Mouse (Mus musculus): Measurements from ENCODE around the gene Cacna2d3. TPM values are rescaled to one million over a fixed set of nuclear protein-coding genes. Genes with fewer than 3 reads are reported as not detected.

Cacna2d3 gene
- polyA plus RNA-seq, 1 experiment from 2014 or later = 19.1 TPM

DNA sequence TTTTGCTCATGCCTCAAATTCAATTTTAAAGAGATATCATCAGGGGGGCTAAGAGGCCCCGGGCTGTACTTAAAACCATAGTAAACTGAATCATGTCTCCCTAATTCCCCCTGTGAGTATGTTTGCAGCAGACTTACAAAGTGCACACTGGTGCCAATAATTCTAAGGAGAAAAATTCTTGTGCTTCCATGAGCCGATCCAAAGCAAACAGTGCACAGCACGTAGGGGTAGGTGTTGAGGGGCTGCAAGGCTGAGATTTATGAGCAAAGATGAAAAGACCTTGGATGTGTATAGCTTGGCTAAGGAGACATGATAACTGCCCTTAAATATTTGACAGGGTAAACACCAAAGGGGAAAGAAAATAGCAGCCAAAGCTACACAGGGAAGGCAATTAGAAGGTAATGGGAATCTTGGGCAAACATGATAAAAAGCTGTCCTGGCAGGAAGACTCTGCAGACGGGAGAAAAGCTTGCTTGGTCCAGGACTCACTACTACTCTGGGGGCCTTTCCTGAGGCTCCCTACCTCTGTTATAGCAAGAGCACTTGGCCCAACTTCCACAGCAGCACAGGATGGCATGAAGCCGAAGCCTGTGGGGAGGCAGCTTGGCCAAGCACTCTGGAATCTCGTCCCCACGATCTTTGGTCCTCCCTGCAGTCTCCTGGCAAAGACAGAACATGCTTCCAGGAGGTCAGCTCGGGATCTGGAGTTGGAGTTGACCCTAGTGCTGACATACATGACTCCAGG, 222.9 kb downstream of the Cacna2d3 start:
- Histone ChIP-seq H3K4me2 (ENCODE audit: low read depth) (no peak overlapping the region), H3K36me3 (ENCODE audit: control insufficient read depth, insufficient read depth, low read length) (no peaks in the 10 kb centered on the region), H3K27ac (ENCODE audit: low read depth, low read length) (no peak overlapping the region), H3K4me3 (ENCODE audit: low read depth, low read length) (no peak overlapping the region), H3K27me3 (ENCODE audit: control insufficient read depth, insufficient read depth, low read length) (no peaks in the 10 kb centered on the region), H3K4me1 (ENCODE audit: control insufficient read depth, insufficient read depth, low read length) (no peaks in the 10 kb centered on the region), H3K9me3 (ENCODE audit: control insufficient read depth, low read length) (no peaks in the 10 kb centered on the region), H3K9ac (ENCODE audit: low read length) (no peak overlapping the region)
- no peak for DNase-seq (ENCODE audit: low spot score)
- ATAC-seq (ENCODE audit: insufficient read depth, low FRiP score, low TSS enrichment) = no peak
- WGBS = 78% methylated on average over 8 of the region's 8 CpGs

DNA sequence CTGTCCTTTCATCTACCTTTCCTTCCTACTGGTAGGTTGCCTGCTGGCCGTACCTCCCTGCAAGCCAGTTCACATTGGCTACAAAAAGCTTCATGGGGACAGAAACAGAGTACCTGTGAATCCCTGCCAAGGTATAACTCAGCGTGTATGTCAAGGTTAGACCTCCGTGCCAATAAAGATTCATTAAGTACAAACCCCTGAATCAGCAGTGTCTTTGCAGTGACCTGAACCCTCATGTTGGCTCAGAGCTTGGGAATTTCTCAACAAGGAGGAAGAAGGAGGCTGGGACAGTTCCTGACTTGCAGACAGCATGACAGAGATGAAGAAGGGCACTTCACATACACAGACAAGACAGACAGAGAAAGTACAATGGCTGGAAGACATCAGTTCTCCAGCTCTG, 225.1 kb downstream of the Cacna2d3 start:
- Histone ChIP-seq H3K27ac (ENCODE audit: low read depth, low read length) (no peak overlapping the region), H3K9ac (ENCODE audit: low read length) (no peak overlapping the region), H3K4me3 (ENCODE audit: low read depth, low read length) (no peak overlapping the region), H3K36me3 (ENCODE audit: control insufficient read depth, insufficient read depth, low read length) (no peaks in the 10 kb centered on the region), H3K9me3 (ENCODE audit: control insufficient read depth, low read length) (no peaks in the 10 kb centered on the region), H3K27me3 (ENCODE audit: control insufficient read depth, insufficient read depth, low read length) (no peaks in the 10 kb centered on the region), H3K4me1 (ENCODE audit: control insufficient read depth, insufficient read depth, low read length) (no peaks in the 10 kb centered on the region), H3K4me2 (ENCODE audit: low read depth) (no peak overlapping the region)
- WGBS = 91% methylated on average over 3 of the region's 3 CpGs
- ATAC-seq (ENCODE audit: insufficient read depth, low FRiP score, low TSS enrichment) = no peak
- DNase-seq (ENCODE audit: low spot score) = no peak

DNA sequence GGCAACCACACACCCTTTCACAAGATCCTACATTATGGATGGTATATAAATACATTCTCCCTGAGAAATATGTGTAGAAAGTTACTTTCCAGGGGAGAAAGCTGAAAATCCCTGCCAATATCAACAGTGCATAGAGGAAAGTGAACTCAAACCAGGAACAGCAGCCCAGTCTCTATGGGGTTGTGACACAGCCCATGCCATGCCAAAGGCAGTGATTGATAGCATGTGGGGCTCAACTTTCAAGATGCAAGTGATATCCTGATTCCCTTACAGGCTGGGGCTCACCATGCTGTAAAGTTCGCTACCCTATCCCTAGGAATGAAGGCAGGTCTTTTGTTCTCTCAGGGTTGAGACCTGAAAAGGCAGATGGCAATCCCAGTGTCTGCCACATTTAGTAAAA, 229.9 kb downstream of the Cacna2d3 start:
- no peaks in the 10 kb centered on the region for H3K36me3 ChIP-seq (ENCODE audit: control insufficient read depth, insufficient read depth, low read length)
- no peaks in the 10 kb centered on the region for H3K27me3 ChIP-seq (ENCODE audit: control insufficient read depth, insufficient read depth, low read length)
- no peak overlapping the region for H3K4me3 ChIP-seq (ENCODE audit: low read depth, low read length)
- no peaks in the 10 kb centered on the region for H3K9me3 ChIP-seq (ENCODE audit: control insufficient read depth, low read length)
- no peak overlapping the region for H3K27ac ChIP-seq (ENCODE audit: low read depth, low read length)
- WGBS = 69% methylated on average over 1 of the region's 1 CpGs
- DNase-seq (ENCODE audit: low spot score) (no peak), ATAC-seq (ENCODE audit: insufficient read depth, low FRiP score, low TSS enrichment) (no peak)
- no peak overlapping the region for H3K4me2 ChIP-seq (ENCODE audit: low read depth)
- H3K9ac ChIP-seq (ENCODE audit: low read length) = no peak overlapping the region
- no peaks in the 10 kb centered on the region for H3K4me1 ChIP-seq (ENCODE audit: control insufficient read depth, insufficient read depth, low read length)

DNA sequence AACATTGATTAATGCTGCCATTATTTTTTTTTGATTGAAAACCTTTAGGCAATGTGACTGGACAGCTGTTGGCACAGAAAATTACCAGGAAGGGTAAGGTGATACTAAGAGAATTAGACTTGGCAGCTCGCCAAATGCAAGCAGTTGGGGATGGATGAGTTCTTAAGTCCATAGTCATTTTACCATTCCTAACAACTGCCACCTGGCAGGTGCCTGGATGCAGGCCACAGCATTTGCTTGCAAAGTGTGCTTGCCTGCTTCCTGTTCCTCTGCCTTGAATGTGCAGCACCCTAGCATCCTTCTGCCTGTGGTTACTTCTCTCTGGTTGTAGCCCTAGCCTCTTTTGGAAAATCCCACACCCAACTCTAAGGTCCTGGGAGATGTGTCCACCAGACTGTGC, 236.2 kb downstream of the Cacna2d3 start:
- DNase-seq (ENCODE audit: low spot score) (no peak), ATAC-seq (ENCODE audit: insufficient read depth, low FRiP score, low TSS enrichment) (no peak)
- no peak overlapping the region for H3K4me2 ChIP-seq (ENCODE audit: low read depth)

DNA sequence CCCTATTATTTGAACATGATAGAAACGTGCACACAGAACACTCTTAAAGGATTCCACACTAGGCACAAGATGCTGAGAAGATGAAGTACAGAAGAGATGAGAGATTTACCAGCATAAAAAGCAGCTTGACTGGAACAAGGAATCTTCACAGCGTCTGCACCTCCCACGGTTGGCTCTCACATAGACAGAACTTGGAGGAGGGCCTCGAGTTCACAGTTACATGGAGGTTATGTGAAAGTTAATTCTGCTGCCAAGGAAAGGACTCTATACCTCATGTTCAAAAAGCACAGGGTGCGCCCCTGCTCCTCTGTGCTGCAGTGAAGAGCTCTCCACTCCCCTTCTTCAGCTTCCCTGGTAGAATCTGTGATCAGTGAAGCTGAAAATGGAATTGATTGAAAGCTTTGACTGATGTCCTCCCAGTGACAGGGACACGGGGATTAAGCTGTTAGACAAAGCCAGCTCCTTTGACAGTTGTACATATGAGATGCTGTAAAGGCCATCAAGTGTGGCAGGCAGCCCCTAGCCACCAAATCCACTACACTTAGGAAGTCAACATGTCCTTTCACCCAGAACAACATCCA, 243.2 kb downstream of the Cacna2d3 start:
- DNase-seq (ENCODE audit: low spot score) = no peak
- H3K27ac ChIP-seq (ENCODE audit: low read depth, low read length) = no peak overlapping the region

More for the DNA sequence above, 236.2 kb downstream of the Cacna2d3 start:
- no peaks in the 10 kb centered on the region for H3K27me3 ChIP-seq (ENCODE audit: control insufficient read depth, insufficient read depth, low read length)
- 78% methylated on average over 1 of the region's 1 CpGs for WGBS
- H3K4me1 ChIP-seq (ENCODE audit: control insufficient read depth, insufficient read depth, low read length) = no peaks in the 10 kb centered on the region
- H3K27ac ChIP-seq (ENCODE audit: low read depth, low read length) = no peak overlapping the region
- no peaks in the 10 kb centered on the region for H3K9me3 ChIP-seq (ENCODE audit: control insufficient read depth, low read length)
- H3K9ac ChIP-seq (ENCODE audit: low read length) = no peak overlapping the region
- no peaks in the 10 kb centered on the region for H3K36me3 ChIP-seq (ENCODE audit: control insufficient read depth, insufficient read depth, low read length)
- no peak overlapping the region for H3K4me3 ChIP-seq (ENCODE audit: low read depth, low read length)

DNA sequence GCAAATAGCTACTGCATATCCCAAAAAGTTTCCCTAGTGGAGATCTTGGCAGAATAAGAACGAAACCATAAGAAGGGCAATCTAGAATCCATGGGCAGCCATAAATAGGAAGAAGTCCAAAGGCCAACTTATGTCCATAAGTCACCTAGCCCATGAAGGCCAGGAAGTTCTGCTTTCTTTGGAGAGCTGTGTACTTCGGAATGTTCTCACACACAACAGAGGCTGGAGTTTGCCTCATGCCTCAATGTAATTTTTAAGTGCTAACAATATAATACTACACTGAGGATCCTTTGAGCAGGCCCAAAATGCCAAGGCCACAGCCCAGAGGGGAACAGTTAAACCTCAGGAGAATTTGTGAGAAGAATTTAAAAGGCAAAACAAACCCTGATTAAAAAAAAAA, 257.4 kb downstream of the Cacna2d3 start:
- H3K4me3 ChIP-seq (ENCODE audit: low read depth, low read length) = no peak overlapping the region

More for the DNA sequence above, 243.2 kb downstream of the Cacna2d3 start:
- H3K36me3 ChIP-seq (ENCODE audit: control insufficient read depth, insufficient read depth, low read length) = no peaks in the 10 kb centered on the region
- no peak overlapping the region for H3K4me3 ChIP-seq (ENCODE audit: low read depth, low read length)
- no peak overlapping the region for H3K9ac ChIP-seq (ENCODE audit: low read length)
- H3K27me3 ChIP-seq (ENCODE audit: control insufficient read depth, insufficient read depth, low read length) = no peaks in the 10 kb centered on the region
- no peaks in the 10 kb centered on the region for H3K9me3 ChIP-seq (ENCODE audit: control insufficient read depth, low read length)
- H3K4me1 ChIP-seq (ENCODE audit: control insufficient read depth, insufficient read depth, low read length) = no peaks in the 10 kb centered on the region
- WGBS = 63% methylated on average over 6 of the region's 6 CpGs
- no peak for ATAC-seq (ENCODE audit: insufficient read depth, low FRiP score, low TSS enrichment)
- H3K4me2 ChIP-seq (ENCODE audit: low read depth) = no peak overlapping the region

DNA sequence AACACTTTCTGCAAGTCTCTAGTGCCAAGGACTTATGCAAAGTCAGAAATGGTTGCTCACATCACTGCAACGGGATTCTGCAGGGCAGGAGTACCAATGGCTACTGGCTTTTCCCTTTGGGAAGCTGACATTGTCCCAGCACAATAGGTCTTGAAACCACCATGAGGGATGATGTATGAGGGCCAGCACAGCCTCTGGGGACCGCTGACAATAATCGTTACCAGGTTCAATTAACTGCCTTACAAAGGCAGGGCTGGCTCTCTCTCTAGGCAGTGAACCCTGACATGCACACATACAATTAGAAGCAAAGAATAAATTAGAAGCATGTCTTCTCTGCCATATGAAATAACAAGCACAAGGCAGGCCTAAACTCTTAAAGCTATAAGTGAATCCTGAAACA, 272.5 kb downstream of the Cacna2d3 start:
- Histone ChIP-seq H3K4me3 (ENCODE audit: low read depth, low read length) (no peak overlapping the region), H3K27me3 (ENCODE audit: control insufficient read depth, insufficient read depth, low read length) (no peaks in the 10 kb centered on the region), H3K27ac (ENCODE audit: low read depth, low read length) (peak overlapping the region; percentile 60), H3K36me3 (ENCODE audit: control insufficient read depth, insufficient read depth, low read length) (no peaks in the 10 kb centered on the region), H3K9me3 (ENCODE audit: control insufficient read depth, low read length) (no peaks in the 10 kb centered on the region), H3K4me1 (ENCODE audit: control insufficient read depth, insufficient read depth, low read length) (0 out of 2 replicates have a peak, but pooled peaks cover 4% of the 10 kb centered on the region), H3K9ac (ENCODE audit: low read length) (no peak overlapping the region), H3K4me2 (ENCODE audit: low read depth) (no peak overlapping the region)
- peak; percentile 67; the same call in 1 of the 2 replicates for ATAC-seq (ENCODE audit: insufficient read depth, low FRiP score, low TSS enrichment)
- 33% methylated on average over 3 of the region's 3 CpGs for WGBS
- peak; percentile 66 for DNase-seq (ENCODE audit: low spot score)

More for the DNA sequence above, 257.4 kb downstream of the Cacna2d3 start:
- peak; percentile 2 for DNase-seq (ENCODE audit: low spot score)
- no peak for ATAC-seq (ENCODE audit: insufficient read depth, low FRiP score, low TSS enrichment)
- H3K4me2 ChIP-seq (ENCODE audit: low read depth) = no peak overlapping the region
- 93% methylated on average over 2 of the region's 2 CpGs for WGBS
- H3K27me3 ChIP-seq (ENCODE audit: control insufficient read depth, insufficient read depth, low read length) = no peaks in the 10 kb centered on the region
- no peaks in the 10 kb centered on the region; the same call in 1 of the 2 replicates for H3K4me1 ChIP-seq (ENCODE audit: control insufficient read depth, insufficient read depth, low read length)
- H3K36me3 ChIP-seq (ENCODE audit: control insufficient read depth, insufficient read depth, low read length) = no peaks in the 10 kb centered on the region
- no peak overlapping the region for H3K27ac ChIP-seq (ENCODE audit: low read depth, low read length)
- no peaks in the 10 kb centered on the region for H3K9me3 ChIP-seq (ENCODE audit: control insufficient read depth, low read length)
- H3K9ac ChIP-seq (ENCODE audit: low read length) = no peak overlapping the region

DNA sequence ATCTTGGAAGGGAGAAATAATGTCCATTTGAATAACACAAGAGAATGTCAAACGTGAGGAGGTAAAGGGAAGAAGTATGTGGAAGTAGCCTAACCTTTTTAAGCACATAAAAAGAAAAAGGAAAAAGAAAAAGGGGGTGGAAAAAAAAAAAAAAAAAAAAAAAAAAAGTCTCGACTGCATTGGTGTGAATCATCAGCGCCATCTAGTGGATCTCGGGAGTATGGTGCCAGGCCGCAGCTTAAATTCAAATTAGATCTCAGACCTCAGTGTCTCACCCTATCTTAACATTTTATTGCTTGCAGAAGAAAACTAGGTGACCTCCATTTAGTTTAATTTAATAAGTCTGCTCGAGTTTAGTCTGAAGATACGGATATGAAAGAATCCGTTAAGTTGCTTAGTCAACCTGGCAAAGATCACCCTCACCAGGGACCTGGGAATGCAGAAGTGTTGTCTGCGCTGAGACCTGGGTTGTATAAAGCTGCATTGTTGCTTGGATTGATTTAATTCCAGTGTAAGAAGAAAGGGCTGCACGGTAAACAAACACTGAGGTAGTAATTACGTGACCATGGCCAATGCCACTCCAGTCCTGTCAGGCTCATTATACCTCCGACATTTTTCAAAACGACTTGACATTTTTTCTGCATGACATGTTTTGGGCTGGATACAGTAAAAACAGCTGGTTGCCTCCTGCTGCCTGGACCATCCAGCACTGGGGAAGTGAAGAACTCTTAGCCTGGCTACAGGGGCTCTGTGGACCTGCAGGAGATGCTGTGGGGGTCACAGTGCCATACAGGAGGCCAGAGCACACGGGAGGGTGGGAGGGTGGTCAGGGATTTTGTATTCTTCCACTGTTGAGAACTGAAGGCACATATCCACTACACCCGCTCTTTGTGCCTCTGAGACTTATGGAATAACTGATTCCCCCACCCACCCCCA, 278.3 kb downstream of the Cacna2d3 start:
- WGBS = 23% methylated on average over 15 of the region's 15 CpGs
- H3K27ac ChIP-seq (ENCODE audit: low read depth, low read length) = no peak overlapping the region
- no peak overlapping the region for H3K4me3 ChIP-seq (ENCODE audit: low read depth, low read length)
- H3K4me2 ChIP-seq (ENCODE audit: low read depth) = no peak overlapping the region
- no peaks in the 10 kb centered on the region for H3K36me3 ChIP-seq (ENCODE audit: control insufficient read depth, insufficient read depth, low read length)
- peak; percentile 63 for DNase-seq (ENCODE audit: low spot score)
- H3K4me1 ChIP-seq (ENCODE audit: control insufficient read depth, insufficient read depth, low read length) = peaks cover 7% of the 10 kb centered on the region
- no peaks in the 10 kb centered on the region for H3K9me3 ChIP-seq (ENCODE audit: control insufficient read depth, low read length)
- no peaks in the 10 kb centered on the region for H3K27me3 ChIP-seq (ENCODE audit: control insufficient read depth, insufficient read depth, low read length)
- ATAC-seq (ENCODE audit: insufficient read depth, low FRiP score, low TSS enrichment) = no peak
- no peak overlapping the region for H3K9ac ChIP-seq (ENCODE audit: low read length)

Data from neural tube, embryonic 11.5 days (tissue).